Mouse (Mus musculus): ENCODE measurements around the gene Vamp3.

DNA sequence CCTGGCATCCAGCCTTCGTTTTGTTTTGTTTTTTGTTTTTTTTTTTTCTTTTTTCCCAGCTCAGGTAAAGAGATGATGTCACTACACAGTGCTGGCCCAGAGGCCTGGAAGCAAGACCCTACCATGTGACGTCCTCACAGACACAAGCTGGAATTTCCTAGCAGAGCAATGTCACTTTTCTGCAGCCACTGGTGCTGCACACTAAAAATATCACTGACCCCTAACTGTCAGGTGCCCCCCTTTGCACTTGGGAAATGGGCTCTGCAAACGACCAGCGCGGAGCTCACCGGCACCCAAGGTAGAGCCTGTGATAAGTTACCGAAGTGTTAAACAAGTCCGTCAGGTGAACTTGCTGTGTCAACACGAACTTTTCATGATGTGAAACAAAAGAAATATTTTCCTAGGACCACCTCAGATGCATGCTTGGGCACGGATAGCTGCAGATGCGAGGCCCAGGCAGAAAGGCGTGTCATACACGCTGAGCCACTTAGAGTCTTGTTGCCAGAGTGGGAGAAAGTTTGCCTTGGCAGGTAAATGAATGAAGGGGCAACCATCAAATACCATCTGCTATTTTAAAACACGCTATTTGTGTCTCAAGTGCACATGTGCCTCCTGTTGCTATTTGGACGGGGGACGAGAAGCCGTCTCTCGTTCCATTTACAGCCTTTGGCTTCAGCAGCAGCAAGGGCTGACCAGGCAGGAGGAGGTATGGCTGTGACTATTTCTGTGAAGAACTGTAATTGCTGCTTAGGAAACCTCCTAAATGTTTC lies 38.8 kb upstream of the Vamp3 start:
- TF ChIP-seq CTCF (IDR thresholded peaks at IDR 0.05; ENCODE audit: borderline replicate concordance, extremely low read depth, insufficient read depth, insufficient read length) (no peak), POLR2A (IDR thresholded peaks at IDR 0.05; ENCODE audit: borderline replicate concordance, extremely low read depth, insufficient read depth, insufficient read length, poor library complexity, severe bottlenecking) (no peak)

Data from brain, embryonic 14.5 days (tissue).